Mouse (Mus musculus): ENCODE measurements around the gene Psma1. TPM values are rescaled to one million over a fixed set of nuclear protein-coding genes. Genes with fewer than 3 reads are reported as not detected.

The Psma1 gene
- polyA plus RNA-seq, 1 experiment from 2014 or later: 486 TPM

GRCm38 (mm10) chr7:114233980-114234379 lies 41.9 kb downstream of the Psma1 start:
- H3K4me1 ChIP-seq (ENCODE audit: control insufficient read depth, insufficient read depth, low read length): no peaks in the 10 kb centered on the region

GRCm38 (mm10) chr7:114232982-114233381 lies 42.9 kb downstream of the Psma1 start:
- DNase-seq (ENCODE audit: low spot score): no peak
- Histone ChIP-seq H3K27me3 (ENCODE audit: control insufficient read depth, insufficient read depth, low read length) (no peaks in the 10 kb centered on the region), H3K9ac (ENCODE audit: low read length) (no peak overlapping the region), H3K36me3 (ENCODE audit: control insufficient read depth, insufficient read depth, low read length) (peaks cover 13% of the 10 kb centered on the region), H3K9me3 (ENCODE audit: control insufficient read depth, low read length) (no peaks in the 10 kb centered on the region), H3K4me3 (ENCODE audit: low read depth, low read length) (no peak overlapping the region), H3K27ac (replicated peaks; ENCODE audit: low read depth, low read length) (no peak overlapping the region), H3K4me2 (ENCODE audit: low read depth, severe bottlenecking) (no peak overlapping the region), H3K4me1 (ENCODE audit: control insufficient read depth, insufficient read depth, low read length) (no peaks in the 10 kb centered on the region)
- no peak for ATAC-seq (ENCODE audit: insufficient number of reproducible peaks, low FRiP score, low TSS enrichment, low read depth)
- 92% methylated on average over 7 of the region's 7 CpGs for WGBS

More at GRCm38 (mm10) chr7:114233980-114234379, 41.9 kb downstream of the Psma1 start:
- DNase-seq (ENCODE audit: low spot score) (no peak), ATAC-seq (ENCODE audit: insufficient number of reproducible peaks, low FRiP score, low TSS enrichment, low read depth) (no peak)
- H3K27me3 ChIP-seq (ENCODE audit: control insufficient read depth, insufficient read depth, low read length): no peaks in the 10 kb centered on the region
- no peak overlapping the region for H3K27ac ChIP-seq (replicated peaks; ENCODE audit: low read depth, low read length)
- H3K9ac ChIP-seq (ENCODE audit: low read length): no peak overlapping the region
- no peak overlapping the region for H3K4me2 ChIP-seq (ENCODE audit: low read depth, severe bottlenecking)
- peaks cover 13% of the 10 kb centered on the region for H3K36me3 ChIP-seq (ENCODE audit: control insufficient read depth, insufficient read depth, low read length)
- no peak overlapping the region for H3K4me3 ChIP-seq (ENCODE audit: low read depth, low read length)
- WGBS: 86% methylated on average over 7 of the region's 7 CpGs
- no peaks in the 10 kb centered on the region for H3K9me3 ChIP-seq (ENCODE audit: control insufficient read depth, low read length)

GRCm38 (mm10) chr7:114231857-114232256 lies 44.1 kb downstream of the Psma1 start:
- Histone ChIP-seq H3K9ac (ENCODE audit: low read length) (no peak overlapping the region), H3K4me3 (ENCODE audit: low read depth, low read length) (no peak overlapping the region), H3K4me1 (ENCODE audit: control insufficient read depth, insufficient read depth, low read length) (no peaks in the 10 kb centered on the region), H3K36me3 (ENCODE audit: control insufficient read depth, insufficient read depth, low read length) (peaks cover 11% of the 10 kb centered on the region), H3K27me3 (ENCODE audit: control insufficient read depth, insufficient read depth, low read length) (no peaks in the 10 kb centered on the region), H3K27ac (replicated peaks; ENCODE audit: low read depth, low read length) (no peak overlapping the region), H3K4me2 (ENCODE audit: low read depth, severe bottlenecking) (no peak overlapping the region), H3K9me3 (ENCODE audit: control insufficient read depth, low read length) (no peaks in the 10 kb centered on the region)
- 95% methylated on average over 3 of the region's 3 CpGs for WGBS
- no peak for ATAC-seq (ENCODE audit: insufficient number of reproducible peaks, low FRiP score, low TSS enrichment, low read depth)
- DNase-seq (ENCODE audit: low spot score): no peak

- DNase-seq (ENCODE audit: low spot score): no peak
- no peaks in the 10 kb centered on the region for H3K4me1 ChIP-seq (ENCODE audit: control insufficient read depth, insufficient read depth, low read length)
Observed at GRCm38 (mm10) chr7:114226521-114226920, 49.4 kb downstream of the Psma1 start.

GRCm38 (mm10) chr7:114220433-114220832 lies 55.5 kb downstream of the Psma1 start:
- Histone ChIP-seq H3K9ac (ENCODE audit: low read length) (no peak overlapping the region), H3K4me1 (ENCODE audit: control insufficient read depth, insufficient read depth, low read length) (no peaks in the 10 kb centered on the region), H3K27ac (replicated peaks; ENCODE audit: low read depth, low read length) (no peak overlapping the region), H3K4me3 (ENCODE audit: low read depth, low read length) (no peak overlapping the region), H3K36me3 (ENCODE audit: control insufficient read depth, insufficient read depth, low read length) (peaks cover 6% of the 10 kb centered on the region; the same call in 1 of the 2 replicates), H3K4me2 (ENCODE audit: low read depth, severe bottlenecking) (no peak overlapping the region), H3K9me3 (ENCODE audit: control insufficient read depth, low read length) (no peaks in the 10 kb centered on the region), H3K27me3 (ENCODE audit: control insufficient read depth, insufficient read depth, low read length) (no peaks in the 10 kb centered on the region)
- WGBS: 92% methylated on average over 4 of the region's 4 CpGs
- DNase-seq (ENCODE audit: low spot score): no peak
- ATAC-seq (ENCODE audit: insufficient number of reproducible peaks, low FRiP score, low TSS enrichment, low read depth): no peak

More at GRCm38 (mm10) chr7:114226521-114226920, 49.4 kb downstream of the Psma1 start:
- no peak for ATAC-seq (ENCODE audit: insufficient number of reproducible peaks, low FRiP score, low TSS enrichment, low read depth)
- H3K9me3 ChIP-seq (ENCODE audit: control insufficient read depth, low read length): no peaks in the 10 kb centered on the region
- no peak overlapping the region for H3K4me2 ChIP-seq (ENCODE audit: low read depth, severe bottlenecking)
- H3K36me3 ChIP-seq (ENCODE audit: control insufficient read depth, insufficient read depth, low read length): peaks cover 14% of the 10 kb centered on the region
- no peak overlapping the region for H3K4me3 ChIP-seq (ENCODE audit: low read depth, low read length)
- no peaks in the 10 kb centered on the region for H3K27me3 ChIP-seq (ENCODE audit: control insufficient read depth, insufficient read depth, low read length)
- H3K27ac ChIP-seq (replicated peaks; ENCODE audit: low read depth, low read length): no peak overlapping the region
- WGBS: 93% methylated on average over 1 of the region's 1 CpGs
- no peak overlapping the region for H3K9ac ChIP-seq (ENCODE audit: low read length)

GRCm38 (mm10) chr7:114216908-114217307 lies 59.0 kb downstream of the Psma1 start:
- Histone ChIP-seq H3K9me3 (ENCODE audit: control insufficient read depth, low read length) (no peaks in the 10 kb centered on the region), H3K36me3 (ENCODE audit: control insufficient read depth, insufficient read depth, low read length) (peaks cover 4% of the 10 kb centered on the region; the same call in 1 of the 2 replicates), H3K9ac (ENCODE audit: low read length) (no peak overlapping the region), H3K4me1 (ENCODE audit: control insufficient read depth, insufficient read depth, low read length) (no peaks in the 10 kb centered on the region), H3K27ac (replicated peaks; ENCODE audit: low read depth, low read length) (no peak overlapping the region), H3K27me3 (ENCODE audit: control insufficient read depth, insufficient read depth, low read length) (no peaks in the 10 kb centered on the region), H3K4me3 (ENCODE audit: low read depth, low read length) (no peak overlapping the region), H3K4me2 (ENCODE audit: low read depth, severe bottlenecking) (no peak overlapping the region)
- DNase-seq (ENCODE audit: low spot score) (no peak), ATAC-seq (ENCODE audit: insufficient number of reproducible peaks, low FRiP score, low TSS enrichment, low read depth) (no peak)
- 84% methylated on average over 2 of the region's 2 CpGs for WGBS

Other genes starting within 250 kb of the Psma1 start
- 27.0 and 29.8 TPM in 2 replicates for gene Rras2, start 158.3 kb downstream of the Psma1 start, polyA plus RNA-seq (2014; fragmentation: Nextera tagmentation; extraction: Ambion mirVana)
- 133 and 140 TPM in 2 replicates for gene Copb1, start 21.4 kb downstream of the Psma1 start, polyA plus RNA-seq (2014; fragmentation: Nextera tagmentation; extraction: Ambion mirVana)
- 9.5 and 11.3 TPM in 2 replicates for gene Pde3b, start 139.2 kb upstream of the Psma1 start, polyA plus RNA-seq (2014; fragmentation: Nextera tagmentation; extraction: Ambion mirVana)